Mouse (Mus musculus) embryo, embryonic 11.5 days (tissue): ENCODE data around the gene Ppp1r37.
"Not testable (repeated sequence)": the region's sequence is repeated elsewhere in the genome, so short reads cannot be mapped to it uniquely, and the experiment has no call there.

ENCODE experiments used
- DNase-seq: peaks from one replicate; pipeline ENCODE4 v3.0.0-alpha.2; 2012; ENCODE audit warnings: low read depth, low spot score

The Ppp1r37 gene

GRCm38 (mm10) chr7:19562643-19563410, at the start of gene Ppp1r37:
TSS of gene Ppp1r37 (minus strand) at chr7:19563076.
- DNase-seq, result no peak

GRCm38 (mm10) chr7:19610969-19611368, 48.1 kb upstream of the Ppp1r37 start:
- no peak for DNase-seq

- DNase-seq, result no peak
These were observed 46.9 kb upstream of the Ppp1r37 start for GRCm38 (mm10) chr7:19609641-19610332.

GRCm38 (mm10) chr7:19607291-19607690, 44.4 kb upstream of the Ppp1r37 start:
- no peak for DNase-seq

GRCm38 (mm10) chr7:19604606-19605214, 41.8 kb upstream of the Ppp1r37 start:
- DNase-seq, result not testable (repeated sequence)

GRCm38 (mm10) chr7:19603849-19604605, 41.2 kb upstream of the Ppp1r37 start, which contains the start of gene Clasrp:
TSS of gene Clasrp (minus strand) at chr7:19604486.
- DNase-seq, result peak; percentile 89

- DNase-seq, result no peak
These were observed 40.2 kb upstream of the Ppp1r37 start for GRCm38 (mm10) chr7:19603055-19603454.

- DNase-seq, result no peak
These were observed 37.7 kb upstream of the Ppp1r37 start for GRCm38 (mm10) chr7:19600562-19600961.

- DNase-seq, result no peak
These were observed 30.3 kb upstream of the Ppp1r37 start for GRCm38 (mm10) chr7:19593061-19593730.

GRCm38 (mm10) chr7:19589917-19590316, 27.0 kb upstream of the Ppp1r37 start:
- peak; percentile 70 for DNase-seq

- peak; percentile 39 for DNase-seq
These were observed 26.3 kb upstream of the Ppp1r37 start for GRCm38 (mm10) chr7:19589207-19589606.

GRCm38 (mm10) chr7:19586269-19586668, 23.4 kb upstream of the Ppp1r37 start:
- DNase-seq, result no peak

- DNase-seq, result no peak
These were observed 17.8 kb upstream of the Ppp1r37 start for GRCm38 (mm10) chr7:19580634-19581033.

GRCm38 (mm10) chr7:19579751-19580150, 16.9 kb upstream of the Ppp1r37 start:
- DNase-seq, result no peak

- DNase-seq, result no peak
These were observed 15.6 kb upstream of the Ppp1r37 start for GRCm38 (mm10) chr7:19578436-19578835.

- no peak for DNase-seq
These were observed 15.1 kb upstream of the Ppp1r37 start for GRCm38 (mm10) chr7:19577877-19578414.

GRCm38 (mm10) chr7:19577141-19577852, 14.4 kb upstream of the Ppp1r37 start, which contains the start of the genes Zfp296 and Gemin7:
TSS of gene Zfp296 (plus strand) at chr7:19577287.
TSS of gene Gemin7 (minus strand) at chr7:19577595.
- no peak for DNase-seq

GRCm38 (mm10) chr7:19575559-19575958, 12.7 kb upstream of the Ppp1r37 start:
- no peak for DNase-seq

GRCm38 (mm10) chr7:19573776-19574140, 10.9 kb upstream of the Ppp1r37 start:
- no peak for DNase-seq
